In the genomic region with DNA sequence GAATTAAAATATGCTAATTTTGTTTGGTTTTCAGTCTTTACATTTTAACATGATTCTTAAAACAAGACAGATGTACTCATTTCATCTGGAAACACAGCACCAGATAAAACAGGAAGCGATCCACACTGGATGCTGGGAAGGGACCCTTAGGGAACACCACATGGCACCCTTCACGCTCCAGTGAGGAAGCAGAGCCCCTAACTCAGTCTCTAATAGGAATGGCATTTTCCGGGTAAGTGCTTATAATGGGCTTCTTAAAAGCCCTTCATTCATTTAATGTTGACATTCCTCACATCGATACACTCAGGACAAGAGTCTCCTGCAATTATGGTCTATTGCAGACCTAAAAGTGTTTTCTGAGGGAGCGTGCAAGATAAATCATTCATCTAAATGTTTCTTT, we compare ENCODE assay signal across 12 mouse cellular contexts. TPM values are rescaled to one million over a fixed set of nuclear protein-coding genes. Genes with fewer than 3 reads are reported as not detected.
DNase-seq lines count a peak whose midpoint lies in the region; ATAC-seq and TF ChIP-seq lines count a peak whose summit lies in the region.
"Had no signal": no experiment of that assay in that cellular context is flagged by ENCODE, and none has a peak within 500 bp of the region (broad histone marks: within the 10 kb centered on the region; RNA-seq: fewer than 3 reads in every experiment).

No protein-coding gene starts in this region.

- 0 out of 2 replicates have a peak, but pooled peaks cover 7% of the 10 kb centered on the region for H3K4me1 ChIP-seq in lung, embryonic 15.5 days
- H3K4me1 ChIP-seq in forebrain, embryonic 13.5 days = 0 out of 2 replicates have a peak, but pooled peaks cover 6% of the 10 kb centered on the region
- no peaks in the 10 kb centered on the region for H3K4me1 ChIP-seq in forebrain, postnatal 0 days (ENCODE audit: insufficient read depth)
- H3K4me1 ChIP-seq in neural tube, embryonic 13.5 days (replicated peaks) = peaks cover 20% of the 10 kb centered on the region
- H3K4me1 ChIP-seq in liver, embryonic 12.5 days = peaks cover 27% of the 10 kb centered on the region

- H3K9me3 ChIP-seq in lung, embryonic 15.5 days = no peaks in the 10 kb centered on the region
- H3K9me3 ChIP-seq in forebrain, embryonic 13.5 days (replicated peaks) = no peaks in the 10 kb centered on the region
- no peaks in the 10 kb centered on the region for H3K9me3 ChIP-seq in forebrain, postnatal 0 days (ENCODE audit: low read length)
- H3K9me3 ChIP-seq in neural tube, embryonic 13.5 days = no peaks in the 10 kb centered on the region
- no peaks in the 10 kb centered on the region for H3K9me3 ChIP-seq in liver, embryonic 12.5 days (replicated peaks)
- H3K9me3 ChIP-seq: heart, embryonic 15.5 days; liver, embryonic 13.5 days had no signal

- H3K4me2 ChIP-seq in lung, embryonic 15.5 days = no peak overlapping the region
- H3K4me2 ChIP-seq in forebrain, embryonic 13.5 days = no peak overlapping the region
- no peak overlapping the region for H3K4me2 ChIP-seq in forebrain, postnatal 0 days (ENCODE audit: low read depth)
- no peak overlapping the region for H3K4me2 ChIP-seq in neural tube, embryonic 13.5 days
- H3K4me2 ChIP-seq in liver, embryonic 12.5 days = no peak overlapping the region
- H3K4me2 ChIP-seq: heart, embryonic 15.5 days; liver, embryonic 13.5 days had no signal

- WGBS in lung, embryonic 15.5 days = 46% methylated on average over 5 of the region's 5 CpGs
- WGBS in forebrain, embryonic 13.5 days = 48% methylated on average over 5 of the region's 5 CpGs
- WGBS in forebrain, postnatal 0 days = 35% methylated on average over 5 of the region's 5 CpGs
- 47% methylated on average over 5 of the region's 5 CpGs for WGBS in neural tube, embryonic 13.5 days
- 88% methylated on average over 5 of the region's 5 CpGs for WGBS in liver, embryonic 12.5 days (ENCODE audit: insufficient replicate concordance)

- ATAC-seq in lung, embryonic 15.5 days (ENCODE audit: borderline replicate concordance, extremely low read depth, low FRiP score, low TSS enrichment) = no peak
- ATAC-seq in forebrain, embryonic 13.5 days = peak; percentile 77
- ATAC-seq in forebrain, postnatal 0 days = 0 out of 2 replicates have a peak, but pooled peaks have one; percentile 42
- peak; percentile 91 for ATAC-seq in neural tube, embryonic 13.5 days (ENCODE audit: low read depth)
- no peak for ATAC-seq in liver, embryonic 12.5 days
- ATAC-seq: activated CD4-positive, CD25-positive, alpha-beta regulatory T cell, adult 4 months had no signal

- H3K27ac ChIP-seq in lung, embryonic 15.5 days = peak overlapping the region; percentile 57; the same call in 1 of the 2 replicates
- no peak overlapping the region for H3K27ac ChIP-seq in forebrain, embryonic 13.5 days
- H3K27ac ChIP-seq in forebrain, postnatal 0 days (ENCODE audit: low read depth, low read length) = no peak overlapping the region
- no peak overlapping the region; the same call in 1 of the 2 replicates for H3K27ac ChIP-seq in neural tube, embryonic 13.5 days (replicated peaks)
- H3K27ac ChIP-seq in liver, embryonic 12.5 days = no peak overlapping the region
- H3K27ac ChIP-seq: heart, embryonic 15.5 days had no signal

- H3K4me3 ChIP-seq in lung, embryonic 15.5 days = no peak overlapping the region
- H3K4me3 ChIP-seq in forebrain, embryonic 13.5 days = no peak overlapping the region
- no peak overlapping the region for H3K4me3 ChIP-seq in forebrain, postnatal 0 days (ENCODE audit: low read depth, low read length)
- no peak overlapping the region for H3K4me3 ChIP-seq in neural tube, embryonic 13.5 days
- no peak overlapping the region for H3K4me3 ChIP-seq in liver, embryonic 12.5 days
- H3K4me3 ChIP-seq: heart, embryonic 15.5 days; liver, embryonic 13.5 days had no signal

- no peak overlapping the region for H3K9ac ChIP-seq in lung, embryonic 15.5 days
- H3K9ac ChIP-seq in forebrain, embryonic 13.5 days = no peak overlapping the region
- no peak overlapping the region for H3K9ac ChIP-seq in forebrain, postnatal 0 days
- H3K9ac ChIP-seq in neural tube, embryonic 13.5 days = no peak overlapping the region
- no peak overlapping the region for H3K9ac ChIP-seq in liver, embryonic 12.5 days
- H3K9ac ChIP-seq: heart, embryonic 15.5 days; liver, embryonic 13.5 days had no signal

- no peak for DNase-seq in lung, postnatal 14 days
- no peak for DNase-seq in forebrain, postnatal 0 days
- DNase-seq in gastrocnemius, adult 8-10 months (ENCODE audit: low spot score in 2 of 2) = no peak
- DNase-seq: cerebellum, adult 11-12 months; kidney, postnatal 10 days; liver, embryonic 13.5 days had no signal

- no peaks in the 10 kb centered on the region for H3K36me3 ChIP-seq in lung, embryonic 15.5 days
- H3K36me3 ChIP-seq in forebrain, embryonic 13.5 days (ENCODE audit: poor library complexity, severe bottlenecking) = no peaks in the 10 kb centered on the region
- H3K36me3 ChIP-seq in forebrain, postnatal 0 days (ENCODE audit: insufficient read depth) = no peaks in the 10 kb centered on the region
- no peaks in the 10 kb centered on the region for H3K36me3 ChIP-seq in neural tube, embryonic 13.5 days
- peaks cover 9% of the 10 kb centered on the region; the same call in 1 of the 2 replicates for H3K36me3 ChIP-seq in liver, embryonic 12.5 days
- H3K36me3 ChIP-seq: heart, embryonic 15.5 days had no signal

- no peak for TF ChIP-seq CTCF in forebrain, postnatal 0 days (IDR thresholded peaks at IDR 0.05; ENCODE audit: low read depth)

- no peaks in the 10 kb centered on the region for H3K27me3 ChIP-seq in lung, embryonic 15.5 days
- no peaks in the 10 kb centered on the region for H3K27me3 ChIP-seq in forebrain, embryonic 13.5 days
- no peaks in the 10 kb centered on the region for H3K27me3 ChIP-seq in forebrain, postnatal 0 days (ENCODE audit: insufficient read depth, low read length)
- H3K27me3 ChIP-seq in neural tube, embryonic 13.5 days = no peaks in the 10 kb centered on the region
- H3K27me3 ChIP-seq in liver, embryonic 12.5 days (replicated peaks) = no peaks in the 10 kb centered on the region
- H3K27me3 ChIP-seq: heart, embryonic 15.5 days; liver, embryonic 13.5 days had no signal

RNA-seq across cellular contexts. Expression of a gene that starts 27.6 kb away (rescaled TPM):
- 9.5 and 10.1 TPM in 2 replicates for polyA plus RNA-seq in lung, embryonic 15.5 days (2015; fragmentation: Nextera tagmentation; extraction: Ambion mirVana)
- polyA plus RNA-seq in forebrain, embryonic 13.5 days (2015; fragmentation: Nextera tagmentation; extraction: Ambion mirVana) = 8.8 TPM in 2 replicates
- total RNA-seq in forebrain, postnatal 0 days (2014; rRNA removed) = 21.1 and 22.7 TPM in 2 replicates
- 9.2 and 19.1 TPM in 2 replicates for polyA plus RNA-seq in forebrain, postnatal 0 days (2015; fragmentation: Nextera tagmentation; extraction: Ambion mirVana)
- polyA plus RNA-seq in neural tube, embryonic 13.5 days (2015; fragmentation: Nextera tagmentation; extraction: Ambion mirVana) = 16.1 and 18.4 TPM in 2 replicates
- 1 to 10 TPM; 1.1 to 2.3 (median 1.7) TPM for total RNA-seq in gastrocnemius, adult 8-10 months (2022)
- 12.9 and 14.2 TPM in 2 replicates for polyA plus RNA-seq in liver, embryonic 12.5 days (2016; fragmentation: Nextera tagmentation; extraction: Ambion mirVana)

Comparison
In these comparisons a context has a peak if more than half of its experiments do, and no peak if none do; other contexts are left out.
1. ATAC-seq: peak in forebrain, embryonic 13.5 days (single experiment), forebrain, postnatal 0 days (single experiment) and neural tube, embryonic 13.5 days (single experiment); none in lung, embryonic 15.5 days (single experiment) and liver, embryonic 12.5 days (single experiment).